Mouse (Mus musculus) bone marrow macrophage, adult 2 months (primary cell): Measurements from ENCODE around the gene Spsb3. TPM values are rescaled to one million over a fixed set of nuclear protein-coding genes. Genes with fewer than 3 reads are reported as not detected.

Experiments
- H3K27ac ChIP-seq: 2 replicates; pipeline ENCODE4 v1.5.1; 2012; ENCODE audit warnings: low read depth, low read length; ENCODE audit not compliant: insufficient read depth
- H3K4me1 ChIP-seq: 2 replicates; pipeline ENCODE4 v1.6.1; 2012; ENCODE audit warnings: low read length; ENCODE audit not compliant: control insufficient read depth, insufficient read depth
- H3K4me3 ChIP-seq: 2 replicates; pipeline ENCODE4 v1.5.1; 2012; ENCODE audit warnings: mild to moderate bottlenecking, low read length, moderate library complexity; ENCODE audit not compliant: insufficient read depth
- CTCF ChIP-seq: IDR thresholded peaks from 2 replicates; pipeline ENCODE4 v1.5.1; 2012; ENCODE audit warnings: low read depth, mild to moderate bottlenecking, low read length, moderate library complexity
- POLR2A ChIP-seq: IDR thresholded peaks from 2 replicates; pipeline ENCODE4 v1.6.1; 2012; ENCODE audit warnings: mild to moderate bottlenecking, low read depth, low read length, borderline replicate concordance
- polyA plus RNA-seq: library from polyadenylated mRNA; stranded (reverse); fragments of >200 nt; gene quantifications from 2 replicates; pipeline ENCODE4 v1.2.4, GENCODE M21; 2012; ENCODE audit not compliant: missing spikeins, insufficient read depth, insufficient read length

Gene Spsb3
- polyA plus RNA-seq, 1 experiment = 21.3 TPM

- no peak for TF ChIP-seq CTCF
- TF ChIP-seq POLR2A = no peak
- H3K4me1 ChIP-seq = peaks cover 13% of the 10 kb centered on the region
- H3K4me3 ChIP-seq = peak overlapping the region; percentile 87
- H3K27ac ChIP-seq = peak overlapping the region; percentile 73
Observed at GRCm38 (mm10) chr17:24851381-24852125, 34.9 kb upstream of the Spsb3 start.

GRCm38 (mm10) chr17:24855838-24856464 is 30.5 kb upstream of the Spsb3 start:
- Histone ChIP-seq H3K4me3 (no peak overlapping the region), H3K27ac (no peak overlapping the region), H3K4me1 (peaks cover 12% of the 10 kb centered on the region)
- TF ChIP-seq CTCF (no peak), POLR2A (no peak)

- H3K4me1 ChIP-seq = peaks cover 11% of the 10 kb centered on the region
- no peak overlapping the region for H3K4me3 ChIP-seq
- TF ChIP-seq POLR2A (no peak), CTCF (no peak)
- no peak overlapping the region for H3K27ac ChIP-seq
Observed at GRCm38 (mm10) chr17:24856589-24856988, 29.9 kb upstream of the Spsb3 start.

GRCm38 (mm10) chr17:24857831-24858470 is 28.5 kb upstream of the Spsb3 start:
- H3K4me3 ChIP-seq = no peak overlapping the region
- H3K27ac ChIP-seq = no peak overlapping the region
- TF ChIP-seq CTCF (no peak), POLR2A (no peak)
- peaks cover 7% of the 10 kb centered on the region for H3K4me1 ChIP-seq

GRCm38 (mm10) chr17:24858967-24859366 is 27.5 kb upstream of the Spsb3 start:
- Histone ChIP-seq H3K4me1 (peaks cover 7% of the 10 kb centered on the region), H3K27ac (no peak overlapping the region), H3K4me3 (no peak overlapping the region)
- TF ChIP-seq CTCF (no peak), POLR2A (no peak)

- Histone ChIP-seq H3K27ac (no peak overlapping the region), H3K4me3 (no peak overlapping the region), H3K4me1 (peaks cover 7% of the 10 kb centered on the region)
- TF ChIP-seq CTCF (no peak), POLR2A (no peak)
Observed at GRCm38 (mm10) chr17:24860076-24860475, 26.4 kb upstream of the Spsb3 start.

GRCm38 (mm10) chr17:24861785-24862184 is 24.7 kb upstream of the Spsb3 start:
- no peaks in the 10 kb centered on the region for H3K4me1 ChIP-seq
- no peak overlapping the region for H3K27ac ChIP-seq
- H3K4me3 ChIP-seq = no peak overlapping the region
- TF ChIP-seq POLR2A (no peak), CTCF (no peak)

GRCm38 (mm10) chr17:24865776-24866175 is 20.7 kb upstream of the Spsb3 start, which contains the start of gene Igfals:
Gene Igfals (plus strand): TSS chr17:24865997.
- no peak within 1 kb of the TSS for H3K4me3 ChIP-seq
- H3K27ac ChIP-seq = no peak within 1 kb of the TSS
- H3K4me1 ChIP-seq = no peaks in the 10 kb centered on the region
- TF ChIP-seq CTCF (no peak), POLR2A (no peak)

GRCm38 (mm10) chr17:24867914-24868313 is 18.5 kb upstream of the Spsb3 start:
- Histone ChIP-seq H3K27ac (no peak overlapping the region), H3K4me3 (no peak overlapping the region), H3K4me1 (no peaks in the 10 kb centered on the region)
- TF ChIP-seq CTCF = no peak
- no peak for TF ChIP-seq POLR2A

GRCm38 (mm10) chr17:24873695-24874404 is 12.6 kb upstream of the Spsb3 start:
- TF ChIP-seq CTCF (no peak), POLR2A (no peak)
- Histone ChIP-seq H3K4me3 (no peak overlapping the region), H3K27ac (no peak overlapping the region), H3K4me1 (0 out of 2 replicates have a peak, but pooled peaks cover 4% of the 10 kb centered on the region)
